ENCODE assay signal across 16 mouse cellular contexts in the genomic region with DNA sequence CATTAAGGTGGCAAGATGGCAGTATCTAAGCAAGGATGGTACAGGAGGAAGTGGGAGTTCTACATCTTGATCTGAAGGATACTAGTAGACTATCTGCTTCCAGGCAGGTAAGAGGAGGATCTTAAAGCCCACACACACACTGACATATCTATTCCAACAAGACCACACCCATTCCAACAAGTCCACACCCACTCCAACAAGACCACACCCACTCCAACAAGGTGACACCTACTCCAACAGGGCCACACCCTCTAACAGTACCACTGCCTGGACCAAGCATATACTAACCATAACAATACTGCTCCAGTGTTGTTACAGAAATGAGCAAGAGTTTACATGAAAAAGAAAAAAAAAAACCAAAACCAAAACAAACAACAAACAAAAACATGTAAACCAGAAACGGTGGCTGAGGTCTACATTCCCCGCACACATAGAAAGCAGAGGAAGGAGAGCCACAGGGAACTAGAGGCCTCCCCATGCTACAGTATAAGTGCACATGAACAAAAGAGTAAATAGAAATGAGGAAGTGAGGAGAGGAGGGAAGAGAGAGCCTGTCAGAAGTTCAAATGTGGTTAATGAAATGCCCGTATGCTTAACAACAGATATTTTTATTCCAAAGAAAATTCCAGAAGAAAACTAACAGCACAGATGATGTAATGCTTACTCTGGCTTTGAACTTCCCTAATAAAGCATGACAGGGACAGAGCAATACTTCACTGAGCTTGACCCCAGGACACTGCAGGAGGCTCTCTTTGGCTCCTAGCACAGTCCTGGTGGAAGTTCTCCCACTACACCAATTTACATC.
DNase-seq lines count a peak whose midpoint lies in the region; ATAC-seq and TF ChIP-seq lines count a peak whose summit lies in the region.
"Had no signal": no experiment of that assay in that cellular context is flagged by ENCODE, and none has a peak within 500 bp of the region (broad histone marks: within the 10 kb centered on the region; RNA-seq: fewer than 3 reads in every experiment).

No protein-coding gene starts in this region.

- ATAC-seq in intestine, embryonic 16.5 days, result peak; percentile 65
- no peak for ATAC-seq in intestine, postnatal 0 days
- ATAC-seq in hematopoietic stem cell, adult 5-6 weeks (replicated peaks in 1 of 2; ENCODE audit: insufficient read depth in 1 of 2, low FRiP score in 2 of 2, low TSS enrichment in 1 of 2, low read depth in 1 of 2, poor library complexity in 2 of 2, severe bottlenecking in 2 of 2), result peak; percentile 86 to 95
- ATAC-seq in megakaryocyte, adult 5-6 weeks (ENCODE audit: poor library complexity, severe bottlenecking), result peak; percentile 90
- ATAC-seq in cerebellum, adult (ENCODE audit: insufficient number of reproducible peaks, low FRiP score, low TSS enrichment), result no peak
- ATAC-seq: CD4-positive, CD25-positive, alpha-beta regulatory T cell, adult 4 months; forebrain, embryonic 14.5 days; intestine, embryonic 15.5 days had no signal

- H3K27ac ChIP-seq in intestine, embryonic 16.5 days (ENCODE audit: low read length), result no peak overlapping the region
- H3K27ac ChIP-seq in intestine, postnatal 0 days (ENCODE audit: low read depth, low read length), result no peak overlapping the region
- H3K27ac ChIP-seq: heart, embryonic 10.5 days; intestine, embryonic 15.5 days; midbrain, embryonic 13.5 days had no signal

- H3K4me3 ChIP-seq in intestine, embryonic 16.5 days (ENCODE audit: low read length), result no peak overlapping the region
- H3K4me3 ChIP-seq in intestine, postnatal 0 days (ENCODE audit: low read depth, low read length), result no peak overlapping the region
- H3K4me3 ChIP-seq: heart, embryonic 10.5 days; intestine, embryonic 15.5 days; midbrain, embryonic 13.5 days had no signal

- H3K36me3 ChIP-seq in intestine, embryonic 16.5 days (ENCODE audit: control insufficient read depth, insufficient read depth, low read length), result no peaks in the 10 kb centered on the region; the same call in 1 of the 2 replicates
- H3K36me3 ChIP-seq in intestine, postnatal 0 days (ENCODE audit: control insufficient read depth, insufficient read depth), result no peaks in the 10 kb centered on the region
- H3K36me3 ChIP-seq: intestine, embryonic 15.5 days had no signal

- H3K27me3 ChIP-seq in intestine, embryonic 16.5 days (replicated peaks; ENCODE audit: control insufficient read depth, insufficient read depth, low read length), result no peaks in the 10 kb centered on the region
- no peaks in the 10 kb centered on the region for H3K27me3 ChIP-seq in intestine, postnatal 0 days (replicated peaks; ENCODE audit: control insufficient read depth, insufficient read depth, low read length)
- H3K27me3 ChIP-seq: intestine, embryonic 15.5 days; midbrain, embryonic 13.5 days had no signal

- peaks cover 5% of the 10 kb centered on the region for H3K4me1 ChIP-seq in intestine, embryonic 16.5 days (ENCODE audit: control insufficient read depth, insufficient read depth, low read length)
- no peaks in the 10 kb centered on the region for H3K4me1 ChIP-seq in intestine, postnatal 0 days (replicated peaks; ENCODE audit: control insufficient read depth, insufficient read depth, low read length)

- no peaks in the 10 kb centered on the region for H3K9me3 ChIP-seq in intestine, embryonic 16.5 days (ENCODE audit: control insufficient read depth, low read length)
- H3K9me3 ChIP-seq in intestine, postnatal 0 days (ENCODE audit: control insufficient read depth), result no peaks in the 10 kb centered on the region
- H3K9me3 ChIP-seq: heart, embryonic 10.5 days; intestine, embryonic 15.5 days; midbrain, embryonic 13.5 days had no signal

- no peak overlapping the region for H3K9ac ChIP-seq in intestine, embryonic 16.5 days (ENCODE audit: low read depth, low read length)
- H3K9ac ChIP-seq in intestine, postnatal 0 days (ENCODE audit: low read depth, low read length), result no peak overlapping the region
- H3K9ac ChIP-seq: intestine, embryonic 15.5 days; midbrain, embryonic 13.5 days had no signal

- no peak overlapping the region for H3K4me2 ChIP-seq in intestine, embryonic 16.5 days (ENCODE audit: low read depth, low read length)
- no peak overlapping the region for H3K4me2 ChIP-seq in intestine, postnatal 0 days (replicated peaks; ENCODE audit: low read depth)
- H3K4me2 ChIP-seq: intestine, embryonic 15.5 days; midbrain, embryonic 13.5 days had no signal

- DNase-seq in MEL-GATA-1-ER (ENCODE audit: extremely low read depth, low read depth), result peak; percentile 32
- DNase-seq in right cerebral cortex, adult 2 months (ENCODE audit: low spot score in 2 of 2), result no peak
- DNase-seq in urinary bladder, adult 18-20 months (ENCODE audit: low spot score in 2 of 2), result no peak
- DNase-seq: heart, postnatal 4 days; kidney, postnatal 36 days; lung, postnatal 4 days had no signal

- 72% methylated on average over 3 of the region's 3 CpGs for WGBS in intestine, embryonic 16.5 days
- 69% methylated on average over 3 of the region's 3 CpGs for WGBS in intestine, postnatal 0 days

- no peak for TF ChIP-seq CTCF in intestine, postnatal 0 days (IDR thresholded peaks at IDR 0.05; ENCODE audit: low read depth)

Comparison
In these comparisons a context has a peak if more than half of its experiments do, and no peak if none do; other contexts are left out.
1. ATAC-seq: peak in intestine, embryonic 16.5 days (single experiment), hematopoietic stem cell, adult 5-6 weeks (2 of 2) and megakaryocyte, adult 5-6 weeks (single experiment); none in intestine, postnatal 0 days (single experiment) and cerebellum, adult (single experiment).